Mouse (Mus musculus) limb, embryonic 10.5 days (tissue): ENCODE measurements around the gene Dhh. TPM values are rescaled to one million over a fixed set of nuclear protein-coding genes. Genes with fewer than 3 reads are reported as not detected.
A peak's percentile ranks its signal among the peaks of the same experiment; 100 is the strongest.

ENCODE experiments used
- DNase-seq: peaks from one replicate; pipeline ENCODE4 v3.0.0-alpha.2; 2017; ENCODE audit warnings: low spot score
- H3K27ac ChIP-seq: fragments of 300-500 bp; sonication (generic); 2 replicates; pipeline ENCODE4 v1.5.1; 2016; ENCODE audit warnings: mild to moderate bottlenecking
- H3K27me3 ChIP-seq: fragments of 300-500 bp; sonication (generic); 2 replicates; pipeline ENCODE4 v1.6.1; 2016; ENCODE audit warnings: low read depth, mild to moderate bottlenecking; ENCODE audit not compliant: poor library complexity, severe bottlenecking
- H3K36me3 ChIP-seq: fragments of 300-500 bp; sonication (generic); 2 replicates; pipeline ENCODE4 v1.6.1; 2016; ENCODE audit warnings: mild to moderate bottlenecking, moderate library complexity
- H3K4me1 ChIP-seq: fragments of 300-500 bp; sonication (generic); 2 replicates; pipeline ENCODE4 v1.6.1; 2016
- H3K4me3 ChIP-seq: fragments of 300-500 bp; sonication (generic); 2 replicates; pipeline ENCODE4 v1.5.1; 2016; ENCODE audit warnings: mild to moderate bottlenecking, moderate library complexity
- H3K9me3 ChIP-seq: fragments of 300-500 bp; sonication (generic); replicated peaks from 2 replicates; pipeline ENCODE4 v1.6.1; 2016; ENCODE audit warnings: mild to moderate bottlenecking
- WGBS: fragments of 180-500 bp; shearing (Covaris S2); methylation state at CpG from one replicate; pipeline ENCODE4 v1.1.7; 2016; 5-methylcytosine and 5-hydroxymethylcytosine counted together
- polyA plus RNA-seq: library from polyadenylated mRNA; unstranded; fragments of >200 nt; fragmentation: Nextera tagmentation; extraction: Ambion mirVana; gene quantifications from 2 replicates; pipeline ENCODE4 v1.2.1, GENCODE M21; 2016

The Dhh gene
- polyA plus RNA-seq, 1 experiment from 2014 or later, result 0.46 TPM

DNA sequence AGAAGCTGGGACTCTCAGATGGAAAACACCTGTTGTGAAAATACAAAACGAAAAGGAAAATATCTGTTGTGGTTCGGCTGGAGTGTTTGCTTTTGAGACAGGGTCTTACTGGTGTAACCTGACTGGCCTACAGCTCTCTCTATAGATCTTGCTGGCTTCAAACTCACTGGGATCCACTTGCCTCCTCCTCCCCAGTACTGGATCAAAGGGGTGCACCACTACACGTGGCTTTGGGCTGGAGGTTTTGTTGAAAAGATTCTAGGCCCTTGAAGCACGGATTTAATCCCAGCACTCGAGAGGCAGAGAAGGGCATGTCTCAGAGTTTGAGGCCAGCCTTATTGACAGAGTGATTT, 16.7 kb downstream of the Dhh start:
- peaks cover 22% of the 10 kb centered on the region for H3K36me3 ChIP-seq
- no peaks in the 10 kb centered on the region for H3K27me3 ChIP-seq
- H3K9me3 ChIP-seq, result no peaks in the 10 kb centered on the region
- 17% methylated on average over 5 of the region's 5 CpGs for WGBS
- peaks cover 31% of the 10 kb centered on the region for H3K4me1 ChIP-seq
- peak overlapping the region; percentile 92 for H3K27ac ChIP-seq
- DNase-seq, result no peak
- peak overlapping the region; percentile 77 for H3K4me3 ChIP-seq

DNA sequence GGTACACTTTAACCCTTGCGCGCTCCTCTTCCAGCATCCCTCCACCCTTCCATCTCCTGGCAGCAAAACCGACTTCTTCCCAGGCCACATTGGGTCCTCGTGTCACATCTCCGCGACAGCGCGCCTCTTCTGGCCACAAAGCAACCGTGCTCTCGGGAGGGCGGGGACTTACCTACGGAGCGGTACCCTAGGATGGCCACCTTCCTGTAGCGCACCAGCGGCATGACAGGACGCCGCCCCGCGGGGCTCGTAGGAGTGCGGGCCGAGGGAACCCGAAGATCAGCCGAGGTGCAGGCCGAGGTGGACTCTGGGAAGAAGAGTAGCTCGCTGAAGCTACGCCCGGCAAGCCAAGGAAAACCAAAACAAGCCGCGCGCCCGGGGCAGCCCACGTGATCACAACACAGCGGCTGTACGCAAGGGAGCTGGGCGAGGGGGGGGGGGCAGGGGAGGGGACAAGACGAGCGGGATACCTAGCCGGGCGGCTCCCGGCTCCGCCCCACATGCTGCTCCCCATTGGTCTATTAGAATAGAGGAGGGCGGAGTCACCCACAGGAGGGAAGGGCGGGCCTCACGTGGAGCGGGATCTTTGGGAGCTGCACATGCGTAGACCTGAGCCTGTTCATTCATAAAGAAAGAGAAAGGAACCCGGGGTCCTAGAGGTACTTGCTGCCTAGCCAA, 17.2 kb downstream of the Dhh start:
- WGBS, result under 1% methylated on average over 48 of the region's 48 CpGs

DNA sequence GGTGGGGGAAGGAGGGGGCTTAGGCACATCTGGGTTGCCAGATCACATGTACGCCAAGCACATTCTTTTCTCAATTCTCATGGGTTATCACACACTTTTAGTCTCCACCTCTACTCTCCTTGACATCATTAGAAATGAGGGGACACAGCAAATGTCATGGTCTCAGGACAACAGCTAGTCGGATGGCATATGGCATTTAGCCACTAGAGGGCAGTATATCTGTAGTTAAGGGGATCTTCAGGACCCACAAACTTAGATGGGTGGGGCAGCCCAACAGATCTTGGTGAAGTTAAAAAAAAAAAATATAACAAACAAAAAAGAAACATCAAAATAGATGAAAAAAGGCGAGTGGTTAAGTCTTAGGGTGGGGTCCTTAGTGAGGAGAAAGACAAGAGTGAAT, 21.0 kb downstream of the Dhh start:
- no peak overlapping the region for H3K4me3 ChIP-seq
- no peak for DNase-seq
- 19% methylated on average over 3 of the region's 3 CpGs for WGBS

More for the DNA sequence above, 17.2 kb downstream of the Dhh start:
- DNase-seq, result peak; percentile 96
- Histone ChIP-seq H3K27ac (peak overlapping the region; percentile 92), H3K4me1 (peaks cover 31% of the 10 kb centered on the region), H3K27me3 (no peaks in the 10 kb centered on the region), H3K36me3 (peaks cover 26% of the 10 kb centered on the region), H3K4me3 (peak overlapping the region; percentile 77), H3K9me3 (no peaks in the 10 kb centered on the region)

DNA sequence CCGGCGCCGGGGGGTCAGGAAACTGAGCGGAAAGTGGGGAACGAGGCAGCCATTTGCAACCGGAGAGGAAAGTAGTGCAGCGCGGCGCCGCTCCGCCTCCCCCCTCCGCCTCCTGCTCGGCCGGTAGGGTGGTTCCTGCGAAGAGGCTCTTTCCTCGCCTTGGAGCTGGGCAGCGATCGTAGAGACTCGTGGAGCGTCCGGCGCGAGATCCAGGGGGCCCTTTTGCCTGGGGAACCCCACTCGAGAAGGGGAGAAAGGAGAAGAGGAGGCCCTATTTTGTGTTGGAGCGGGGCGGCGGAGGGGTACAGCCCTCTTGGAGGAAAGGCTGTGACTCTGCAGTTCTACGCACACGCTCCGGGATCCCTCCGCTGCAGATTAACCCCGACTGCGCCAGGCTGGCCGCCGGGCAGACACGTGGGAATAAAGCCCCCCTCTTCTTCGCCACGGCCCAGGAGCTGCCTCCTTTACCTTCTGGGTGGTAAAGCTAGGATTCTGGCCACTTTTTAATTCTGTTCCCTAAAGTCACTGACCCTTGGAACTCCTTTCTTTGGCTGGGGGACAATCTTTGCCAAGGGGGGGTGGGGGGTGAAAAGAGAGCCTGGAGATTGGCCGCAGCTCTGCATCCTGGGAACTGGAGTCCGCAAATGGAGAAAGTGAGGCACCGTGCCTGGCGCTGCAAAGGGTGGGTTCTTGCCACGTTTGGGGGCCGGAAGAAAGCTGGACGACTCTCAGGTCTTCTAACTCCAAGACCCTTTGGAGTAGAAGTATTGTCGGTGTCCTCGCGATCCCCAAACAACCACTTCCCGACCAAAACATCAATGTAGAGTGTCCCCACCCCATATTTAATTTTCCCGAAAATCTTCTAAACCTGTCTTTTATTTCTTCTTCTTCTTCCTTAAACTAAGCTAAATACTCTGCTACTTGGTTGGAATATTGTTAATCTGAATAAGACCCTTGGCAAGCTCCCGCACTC, 26.1 kb downstream of the Dhh start:
- WGBS, result 1% methylated on average over 48 of the region's 51 CpGs

More for the DNA sequence above, 21.0 kb downstream of the Dhh start:
- no peaks in the 10 kb centered on the region for H3K27me3 ChIP-seq
- H3K9me3 ChIP-seq, result no peaks in the 10 kb centered on the region
- no peak overlapping the region for H3K27ac ChIP-seq
- H3K36me3 ChIP-seq, result peaks cover 26% of the 10 kb centered on the region
- peaks cover 30% of the 10 kb centered on the region for H3K4me1 ChIP-seq

DNA sequence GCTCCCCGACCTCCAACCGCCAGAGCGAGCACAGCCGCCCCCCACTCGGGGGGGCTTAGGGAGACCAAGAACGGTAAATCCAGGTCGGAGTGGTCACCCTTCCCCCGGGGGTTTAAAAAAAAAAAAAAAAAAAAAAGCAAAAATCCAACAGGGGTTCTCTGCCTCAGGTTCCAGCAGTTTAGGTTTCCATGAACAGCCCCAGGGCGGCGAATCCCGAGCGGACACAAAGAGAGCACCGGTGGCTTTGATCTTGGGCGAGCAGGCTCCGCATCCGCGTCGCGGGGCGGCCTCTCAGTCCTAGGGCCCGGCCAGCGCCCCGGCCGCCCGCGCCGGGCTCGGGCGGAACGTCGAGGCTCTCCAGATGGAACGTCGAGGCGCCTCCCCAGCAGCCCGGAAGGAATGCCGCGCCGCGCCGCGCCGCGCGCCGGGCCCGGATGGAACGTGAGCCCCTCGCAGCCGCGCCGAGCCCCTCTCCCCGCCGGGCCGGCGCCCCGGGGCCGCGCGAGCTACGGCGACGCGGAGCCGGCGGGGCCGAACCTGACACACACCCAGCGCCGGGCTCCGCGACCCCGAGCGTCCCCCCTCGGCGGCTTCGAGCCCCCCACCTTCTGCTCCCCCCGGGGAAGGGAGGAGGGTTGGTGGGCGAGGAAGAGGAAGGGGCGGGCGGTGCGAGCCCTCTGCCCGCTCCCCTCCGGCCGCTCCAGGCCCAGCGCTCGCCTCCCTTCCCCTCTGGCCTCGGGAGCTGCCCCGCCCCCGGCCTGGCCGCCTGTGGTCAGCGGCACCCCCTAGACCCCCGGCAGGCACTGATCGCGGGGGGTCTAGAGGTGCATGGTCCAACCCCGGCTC, 27.0 kb downstream of the Dhh start, which contains the start of gene Kmt2d:
Gene Kmt2d, minus strand, starts transcription at position 135 of the 846 bp plus-strand sequence.
- DNase-seq, result no peak
- WGBS, result under 1% methylated on average over 87 of the region's 94 CpGs
- no peaks in the 10 kb centered on the region for H3K9me3 ChIP-seq
- H3K4me1 ChIP-seq, result peaks cover 39% of the 10 kb centered on the region
- H3K36me3 ChIP-seq, result peaks cover 31% of the 10 kb centered on the region
- H3K4me3 ChIP-seq, result peak within 1 kb of the TSS; percentile 99
- H3K27ac ChIP-seq, result peak within 1 kb of the TSS; percentile 98
- no peaks in the 10 kb centered on the region for H3K27me3 ChIP-seq

More for the DNA sequence above, 26.1 kb downstream of the Dhh start:
- peaks cover 37% of the 10 kb centered on the region for H3K4me1 ChIP-seq
- DNase-seq, result peak; percentile 96
- no peaks in the 10 kb centered on the region for H3K27me3 ChIP-seq
- peaks cover 25% of the 10 kb centered on the region for H3K36me3 ChIP-seq
- no peaks in the 10 kb centered on the region for H3K9me3 ChIP-seq
- peak overlapping the region; percentile 98 for H3K27ac ChIP-seq
- H3K4me3 ChIP-seq, result peak overlapping the region; percentile 99

DNA sequence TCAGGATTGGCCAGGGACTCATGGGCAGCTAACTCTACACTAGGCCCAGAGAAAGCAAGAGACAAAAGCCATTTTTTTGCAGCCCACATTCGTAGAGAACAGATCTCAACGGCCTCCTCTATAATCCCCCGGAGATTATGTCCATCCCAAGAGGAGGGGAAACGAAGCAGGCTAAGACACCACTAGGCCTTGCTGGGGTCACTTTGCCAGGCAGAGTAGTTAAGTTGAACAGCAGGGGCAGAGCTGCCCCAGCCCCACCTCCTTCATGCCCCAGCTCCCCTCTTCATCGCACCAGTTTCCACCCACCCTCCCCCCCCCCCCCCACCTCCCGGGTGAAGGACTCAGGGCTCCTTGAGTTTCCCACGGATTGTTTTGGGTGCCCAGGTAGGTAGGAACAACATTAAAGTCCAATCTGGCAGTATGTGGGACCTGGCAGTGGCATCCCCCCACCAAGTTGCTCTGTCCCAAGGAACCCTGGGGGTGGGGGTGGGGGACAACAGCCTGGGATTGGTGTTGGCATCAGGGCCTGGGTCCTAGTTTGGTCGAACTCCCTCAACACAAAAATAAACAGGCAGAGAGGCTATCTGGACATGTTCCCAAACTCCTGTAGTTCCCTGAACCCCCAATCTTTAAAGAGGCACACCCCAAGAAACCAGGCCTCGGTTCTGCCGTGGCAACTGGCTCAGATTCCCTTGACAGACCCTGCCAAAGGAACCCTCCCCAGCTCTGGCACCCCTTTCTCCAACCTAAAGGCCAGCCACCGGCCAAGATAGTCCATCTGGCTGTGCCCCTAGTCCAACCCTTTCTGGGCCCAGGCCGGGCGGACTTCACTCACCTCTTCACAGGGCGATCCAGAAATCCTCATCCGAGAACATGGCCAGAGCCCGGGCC, 27.9 kb downstream of the Dhh start:
- peak overlapping the region; percentile 99 for H3K4me3 ChIP-seq
- peaks cover 39% of the 10 kb centered on the region for H3K36me3 ChIP-seq
- H3K9me3 ChIP-seq, result no peaks in the 10 kb centered on the region
- no peaks in the 10 kb centered on the region for H3K27me3 ChIP-seq
- peak; percentile 63 for DNase-seq
- peak overlapping the region; percentile 98 for H3K27ac ChIP-seq
- WGBS, result under 1% methylated on average over 16 of the region's 16 CpGs
- H3K4me1 ChIP-seq, result peaks cover 39% of the 10 kb centered on the region

DNA sequence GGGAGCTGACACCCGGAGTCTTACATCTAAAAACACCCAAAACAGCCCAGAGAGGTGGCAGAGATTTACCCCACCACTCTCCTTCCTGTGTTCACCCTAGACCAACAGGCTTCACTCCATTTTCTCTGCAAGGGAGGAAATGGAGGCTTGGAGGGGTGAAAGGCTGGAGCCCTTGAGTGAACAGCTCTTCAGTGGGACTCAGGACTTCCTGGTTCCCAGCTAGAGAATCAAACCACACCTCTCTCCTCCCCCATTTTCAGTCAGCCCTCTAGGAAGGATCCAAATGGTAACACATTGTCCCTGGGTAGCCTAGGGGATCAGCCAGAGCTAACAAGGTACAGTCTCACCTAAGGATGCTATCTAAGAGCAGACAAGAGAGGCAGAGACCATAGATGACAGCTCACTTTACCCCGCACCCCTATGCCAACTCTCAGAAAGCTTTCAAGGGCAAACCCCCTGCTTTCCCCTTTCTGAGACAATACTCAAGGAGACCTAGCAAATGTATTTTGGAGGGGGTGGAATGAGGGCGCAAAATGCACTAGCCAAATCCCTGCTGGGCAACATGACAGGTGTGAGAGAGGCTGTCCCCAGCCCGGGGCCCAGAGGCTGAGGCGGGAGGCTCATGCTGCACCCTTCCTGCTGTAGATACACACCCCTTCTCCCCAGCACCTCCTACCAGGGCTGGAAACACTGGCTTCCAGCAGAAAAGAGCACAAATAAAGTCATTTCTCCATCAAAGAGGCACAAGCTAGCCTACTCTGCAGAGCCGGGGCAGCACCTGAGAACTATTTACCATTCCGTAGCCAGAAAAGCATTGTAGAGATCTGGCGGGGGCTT, 28.8 kb downstream of the Dhh start:
- no peak for DNase-seq
- Histone ChIP-seq H3K27ac (peak overlapping the region; percentile 98), H3K4me3 (peak overlapping the region; percentile 99), H3K9me3 (no peaks in the 10 kb centered on the region), H3K36me3 (peaks cover 47% of the 10 kb centered on the region), H3K4me1 (peaks cover 39% of the 10 kb centered on the region), H3K27me3 (no peaks in the 10 kb centered on the region)
- 19% methylated on average over 8 of the region's 8 CpGs for WGBS

DNA sequence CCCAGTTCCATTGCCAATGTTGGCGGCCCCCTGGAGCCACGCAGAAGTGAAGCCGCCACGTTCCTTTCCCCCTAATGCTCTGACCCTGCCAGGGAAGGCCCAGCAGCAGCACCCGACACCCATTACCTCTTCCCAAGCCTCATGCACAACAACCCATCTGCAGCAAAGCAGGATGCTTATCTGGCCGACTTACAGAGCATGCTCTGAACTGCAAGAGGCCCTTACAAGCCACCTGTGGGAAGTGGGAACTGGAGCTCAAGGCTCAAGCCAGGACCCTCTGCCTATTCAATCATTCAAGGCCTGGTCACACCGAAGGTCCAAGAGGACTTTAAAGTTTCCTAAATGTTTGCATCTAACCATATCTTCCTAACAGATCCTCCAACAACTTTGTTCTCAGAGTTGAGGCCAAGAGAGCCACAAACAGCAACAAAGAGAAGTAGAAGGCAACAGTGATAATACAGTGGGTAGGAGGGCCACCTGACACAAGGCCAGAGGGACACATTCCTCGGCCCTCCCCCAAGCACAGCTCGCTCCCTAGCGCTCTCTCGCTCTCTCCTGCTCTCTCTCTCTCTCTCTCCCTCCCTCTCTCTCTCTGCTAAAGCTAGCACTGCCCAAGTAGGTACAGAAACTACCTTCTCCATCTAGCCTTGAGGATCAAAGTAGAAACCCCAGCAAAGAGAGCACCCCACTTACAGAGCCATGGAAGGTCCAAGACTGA, 29.8 kb downstream of the Dhh start:
- no peak for DNase-seq
- no peaks in the 10 kb centered on the region for H3K27me3 ChIP-seq
- H3K4me3 ChIP-seq, result peak overlapping the region; percentile 99
- H3K4me1 ChIP-seq, result peaks cover 39% of the 10 kb centered on the region
- H3K9me3 ChIP-seq, result no peaks in the 10 kb centered on the region
- WGBS, result 56% methylated on average over 11 of the region's 11 CpGs
- H3K27ac ChIP-seq, result peak overlapping the region; percentile 37; the same call in 1 of the 2 replicates
- H3K36me3 ChIP-seq, result peaks cover 58% of the 10 kb centered on the region

DNA sequence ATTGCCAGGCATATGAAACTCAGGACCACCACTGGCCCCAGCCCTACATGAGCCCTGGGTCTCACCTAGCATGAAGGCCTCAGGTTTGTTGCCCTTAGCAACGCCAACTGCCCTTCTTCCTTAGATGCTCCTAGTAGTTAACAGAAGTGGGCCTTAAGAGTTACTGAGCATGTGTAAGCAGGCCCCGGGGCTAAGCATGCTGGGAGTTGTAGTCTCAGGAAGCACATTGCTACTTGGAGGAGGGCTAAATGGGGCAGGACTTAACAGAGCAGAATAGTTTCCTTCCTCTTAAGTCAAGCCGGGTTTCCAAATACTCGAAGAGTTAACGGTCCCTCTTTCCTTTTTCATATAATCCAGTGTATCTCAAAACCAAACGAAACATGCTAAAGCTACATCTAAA, 31.0 kb downstream of the Dhh start:
- no peak overlapping the region for H3K27ac ChIP-seq
- H3K36me3 ChIP-seq, result peaks cover 70% of the 10 kb centered on the region
- 87% methylated on average over 6 of the region's 6 CpGs for WGBS
- H3K9me3 ChIP-seq, result no peaks in the 10 kb centered on the region
- peak overlapping the region; percentile 99; the same call in 1 of the 2 replicates for H3K4me3 ChIP-seq
- peaks cover 34% of the 10 kb centered on the region for H3K4me1 ChIP-seq
- H3K27me3 ChIP-seq, result no peaks in the 10 kb centered on the region
- DNase-seq, result no peak

DNA sequence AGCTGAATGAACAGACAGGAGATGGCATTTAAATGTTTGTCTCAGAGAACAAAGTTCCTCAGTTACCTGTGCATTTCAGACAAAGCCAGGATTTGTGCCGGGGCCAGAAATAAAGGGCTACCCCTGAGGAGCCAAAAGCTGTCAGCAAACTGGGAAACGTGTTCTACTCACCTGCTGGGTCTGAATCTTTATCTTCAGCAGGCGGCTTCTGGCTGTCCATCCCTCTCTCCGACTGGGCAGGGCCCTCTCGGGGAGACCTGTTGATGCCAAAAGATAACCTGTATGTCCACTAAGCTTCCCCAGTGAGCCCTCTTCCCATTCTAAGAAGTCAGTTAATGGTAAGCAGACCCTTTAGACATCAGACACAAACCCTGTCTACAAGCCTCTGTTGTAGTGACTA, 31.8 kb downstream of the Dhh start:
- Histone ChIP-seq H3K27ac (no peak overlapping the region), H3K4me3 (no peak overlapping the region), H3K4me1 (peaks cover 34% of the 10 kb centered on the region), H3K9me3 (no peaks in the 10 kb centered on the region), H3K27me3 (no peaks in the 10 kb centered on the region), H3K36me3 (peaks cover 74% of the 10 kb centered on the region)
- no peak for DNase-seq
- 95% methylated on average over 5 of the region's 5 CpGs for WGBS
